Mouse (Mus musculus): ENCODE results near the gene Dnajc4.

Gene Dnajc4

GRCm38 (mm10) chr19:6975537-6976521, 16.5 kb downstream of the Dnajc4 start, which contains the start of gene Plcb3:
TSS of gene Plcb3 (minus strand) at chr19:6976470.
- DNase-seq (ENCODE audit: low read depth, low spot score) = peak; percentile 57

GRCm38 (mm10) chr19:6974211-6975205, 17.9 kb downstream of the Dnajc4 start, which contains the start of gene Ppp1r14b:
TSS of gene Ppp1r14b (plus strand) at chr19:6974968.
- peak; percentile 91 for DNase-seq (ENCODE audit: low read depth, low spot score)

GRCm38 (mm10) chr19:6973581-6974190, 18.7 kb downstream of the Dnajc4 start:
- DNase-seq (ENCODE audit: low read depth, low spot score) = no peak

GRCm38 (mm10) chr19:6972247-6972917, 20.0 kb downstream of the Dnajc4 start:
- DNase-seq (ENCODE audit: low read depth, low spot score) = no peak

GRCm38 (mm10) chr19:6971644-6972043, 20.7 kb downstream of the Dnajc4 start:
- peak; percentile 76 for DNase-seq (ENCODE audit: low read depth, low spot score)

- DNase-seq (ENCODE audit: low read depth, low spot score) = peak; percentile 52
Measured at GRCm38 (mm10) chr19:6970460-6971085, 21.8 kb downstream of the Dnajc4 start.

- peak; percentile 82 for DNase-seq (ENCODE audit: low read depth, low spot score)
Measured at GRCm38 (mm10) chr19:6969665-6970381, 22.5 kb downstream of the Dnajc4 start.

GRCm38 (mm10) chr19:6969291-6969664, 23.1 kb downstream of the Dnajc4 start:
- DNase-seq (ENCODE audit: low read depth, low spot score) = no peak

GRCm38 (mm10) chr19:6968491-6969271, 23.7 kb downstream of the Dnajc4 start:
- peak; percentile 76 for DNase-seq (ENCODE audit: low read depth, low spot score)

- DNase-seq (ENCODE audit: low read depth, low spot score) = no peak
Measured at GRCm38 (mm10) chr19:6956461-6956860, 35.9 kb downstream of the Dnajc4 start.

- DNase-seq (ENCODE audit: low read depth, low spot score) = no peak
Measured at GRCm38 (mm10) chr19:6955424-6955823, 36.9 kb downstream of the Dnajc4 start.

GRCm38 (mm10) chr19:6954046-6954445, 38.3 kb downstream of the Dnajc4 start:
- no peak for DNase-seq (ENCODE audit: low read depth, low spot score)

- no peak for DNase-seq (ENCODE audit: low read depth, low spot score)
Measured at GRCm38 (mm10) chr19:6952712-6953037, 39.7 kb downstream of the Dnajc4 start.

- DNase-seq (ENCODE audit: low read depth, low spot score) = no peak
Measured at GRCm38 (mm10) chr19:6951994-6952711, 40.2 kb downstream of the Dnajc4 start.

- DNase-seq (ENCODE audit: low read depth, low spot score) = peak; percentile 92
Measured at GRCm38 (mm10) chr19:6951381-6951968, 40.9 kb downstream of the Dnajc4 start.

- DNase-seq (ENCODE audit: low read depth, low spot score) = peak; percentile 77
Measured at GRCm38 (mm10) chr19:6950613-6951153, 41.7 kb downstream of the Dnajc4 start.

- DNase-seq (ENCODE audit: low read depth, low spot score) = no peak
Measured at GRCm38 (mm10) chr19:6949951-6950350, 42.4 kb downstream of the Dnajc4 start.

GRCm38 (mm10) chr19:6949532-6949931, 42.8 kb downstream of the Dnajc4 start:
- no peak for DNase-seq (ENCODE audit: low read depth, low spot score)
